ENCODE assay signal across 14 mouse cellular contexts in the genomic region with DNA sequence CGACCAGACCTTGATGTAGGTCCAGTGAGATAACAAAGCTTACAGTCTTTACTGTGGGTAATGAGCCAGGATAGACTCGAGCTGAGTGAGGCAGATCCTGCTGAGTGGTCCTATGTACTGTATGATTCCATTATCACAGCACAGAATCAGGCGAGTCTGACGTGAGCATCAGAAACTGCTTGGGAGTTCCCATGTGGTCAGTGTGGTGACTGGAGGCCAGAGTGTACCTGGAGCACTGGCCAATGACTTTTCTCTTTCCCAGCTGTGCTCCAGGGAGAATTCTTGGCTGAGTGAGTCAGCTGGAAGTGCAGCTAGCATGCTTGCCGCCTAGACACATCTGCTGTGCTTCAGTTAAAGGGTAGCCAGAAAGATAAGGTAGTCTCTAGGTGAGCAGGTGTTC. TPM values are rescaled to one million over a fixed set of nuclear protein-coding genes. Genes with fewer than 3 reads are reported as not detected.
DNase-seq lines count a peak whose midpoint lies in the region; ATAC-seq and TF ChIP-seq lines count a peak whose summit lies in the region.
"Had no signal": no experiment of that assay in that cellular context is flagged by ENCODE, and none has a peak within 500 bp of the region (broad histone marks: within the 10 kb centered on the region; RNA-seq: fewer than 3 reads in every experiment).

No protein-coding gene starts in this region.

- intact Hi-C loops in heart, adult 2 months (cut with DNase I), result loop anchor here (5.0 kb wide), 1 partner anchor 97 kb away; no protein-coding TSS in a partner anchor

- H3K79me2 ChIP-seq in heart, adult 2 months (replicated peaks; ENCODE audit: control insufficient read depth, insufficient read depth, low read length), result no peaks in the 10 kb centered on the region

- WGBS in heart, adult 2 months, result 24% methylated on average over 5 of the region's 5 CpGs
- 40% methylated on average over 5 of the region's 5 CpGs for WGBS in heart, embryonic 12.5 days
- 26% methylated on average over 5 of the region's 5 CpGs for WGBS in liver, embryonic 15.5 days (ENCODE audit: insufficient replicate concordance)
- 38% methylated on average over 5 of the region's 5 CpGs for WGBS in liver, embryonic 11.5 days
- 65% methylated on average over 5 of the region's 5 CpGs for WGBS in midbrain, embryonic 13.5 days

- H3K9me3 ChIP-seq in heart, embryonic 12.5 days (replicated peaks), result no peaks in the 10 kb centered on the region
- H3K9me3 ChIP-seq in liver, embryonic 15.5 days (replicated peaks), result no peaks in the 10 kb centered on the region
- no peaks in the 10 kb centered on the region for H3K9me3 ChIP-seq in liver, embryonic 11.5 days (ENCODE audit: control insufficient read depth, low read length)
- no peaks in the 10 kb centered on the region for H3K9me3 ChIP-seq in midbrain, embryonic 13.5 days
- H3K9me3 ChIP-seq: forebrain, embryonic 12.5 days; heart, embryonic 15.5 days; hindbrain, embryonic 10.5 days; limb, embryonic 15.5 days had no signal

- no peak overlapping the region for H3K4me2 ChIP-seq in heart, embryonic 12.5 days
- H3K4me2 ChIP-seq in liver, embryonic 15.5 days, result no peak overlapping the region
- no peak overlapping the region for H3K4me2 ChIP-seq in liver, embryonic 11.5 days
- H3K4me2 ChIP-seq in midbrain, embryonic 13.5 days (replicated peaks), result no peak overlapping the region
- H3K4me2 ChIP-seq: forebrain, embryonic 12.5 days; heart, embryonic 15.5 days; limb, embryonic 15.5 days; lung, embryonic 14.5 days had no signal

- no peaks in the 10 kb centered on the region for H3K27me3 ChIP-seq in heart, adult 2 months (ENCODE audit: control insufficient read depth, insufficient read depth, low read length)
- no peaks in the 10 kb centered on the region for H3K27me3 ChIP-seq in heart, embryonic 12.5 days (replicated peaks)
- H3K27me3 ChIP-seq in liver, embryonic 15.5 days, result no peaks in the 10 kb centered on the region
- H3K27me3 ChIP-seq in liver, embryonic 11.5 days (replicated peaks; ENCODE audit: control insufficient read depth, insufficient read depth, low read length), result no peaks in the 10 kb centered on the region
- H3K27me3 ChIP-seq in midbrain, embryonic 13.5 days, result no peaks in the 10 kb centered on the region
- H3K27me3 ChIP-seq: forebrain, embryonic 12.5 days; heart, embryonic 15.5 days; limb, embryonic 15.5 days had no signal

- no peak for TF ChIP-seq EP300 in heart, adult 2 months (IDR thresholded peaks at IDR 0.05; ENCODE audit: insufficient read depth, low read depth, low read length)

- TF ChIP-seq POLR2A in heart, adult 2 months (IDR thresholded peaks at IDR 0.05; ENCODE audit: insufficient read depth, low read depth, low read length), result no peak

- ATAC-seq in heart, embryonic 12.5 days (ENCODE audit: insufficient number of reproducible peaks, low FRiP score), result no peak
- ATAC-seq in liver, embryonic 15.5 days (ENCODE audit: insufficient read depth), result no peak
- ATAC-seq in liver, embryonic 11.5 days (replicated peaks; ENCODE audit: low FRiP score), result no peak
- no peak for ATAC-seq in midbrain, embryonic 13.5 days

- H3K36me3 ChIP-seq in heart, adult 2 months (ENCODE audit: control insufficient read depth, insufficient read depth, low read length), result peaks cover 17% of the 10 kb centered on the region
- H3K36me3 ChIP-seq in heart, embryonic 12.5 days, result no peaks in the 10 kb centered on the region
- no peaks in the 10 kb centered on the region for H3K36me3 ChIP-seq in liver, embryonic 15.5 days (replicated peaks)
- H3K36me3 ChIP-seq in liver, embryonic 11.5 days (ENCODE audit: control insufficient read depth, insufficient read depth, low read length), result no peaks in the 10 kb centered on the region
- no peaks in the 10 kb centered on the region for H3K36me3 ChIP-seq in midbrain, embryonic 13.5 days
- H3K36me3 ChIP-seq: forebrain, embryonic 12.5 days; heart, embryonic 15.5 days; hindbrain, embryonic 10.5 days; limb, embryonic 15.5 days had no signal

- peak overlapping the region; percentile 48 for H3K27ac ChIP-seq in heart, adult 2 months
- no peak overlapping the region for H3K27ac ChIP-seq in heart, embryonic 12.5 days (ENCODE audit: poor library complexity, severe bottlenecking)
- no peak overlapping the region for H3K27ac ChIP-seq in liver, embryonic 15.5 days (replicated peaks)
- no peak overlapping the region for H3K27ac ChIP-seq in liver, embryonic 11.5 days (ENCODE audit: low read depth, low read length)
- peak overlapping the region; percentile 75 for H3K27ac ChIP-seq in brown adipose tissue, adult 24 weeks (replicated peaks; ENCODE audit: low read depth, low read length)
- H3K27ac ChIP-seq in midbrain, embryonic 13.5 days, result no peak overlapping the region
- H3K27ac ChIP-seq: forebrain, embryonic 12.5 days; heart, embryonic 15.5 days; hindbrain, embryonic 10.5 days; limb, embryonic 15.5 days had no signal

- H3K9ac ChIP-seq in heart, adult 2 months (ENCODE audit: low read depth, low read length), result peak overlapping the region; percentile 49
- H3K9ac ChIP-seq in heart, embryonic 12.5 days, result no peak overlapping the region
- H3K9ac ChIP-seq in liver, embryonic 15.5 days, result no peak overlapping the region
- H3K9ac ChIP-seq in liver, embryonic 11.5 days (ENCODE audit: low read depth, low read length), result no peak overlapping the region
- H3K9ac ChIP-seq in midbrain, embryonic 13.5 days (replicated peaks), result no peak overlapping the region
- H3K9ac ChIP-seq: forebrain, embryonic 12.5 days; heart, embryonic 15.5 days; limb, embryonic 15.5 days; lung, embryonic 14.5 days had no signal

- H3K4me3 ChIP-seq in heart, adult 2 months, result peak overlapping the region; percentile 28
- no peak overlapping the region for H3K4me3 ChIP-seq in heart, embryonic 12.5 days
- peak overlapping the region; percentile 30; the same call in 1 of the 2 replicates for H3K4me3 ChIP-seq in liver, embryonic 15.5 days (replicated peaks)
- H3K4me3 ChIP-seq in liver, embryonic 11.5 days (ENCODE audit: low read depth, low read length), result no peak overlapping the region
- peak overlapping the region; percentile 67 for H3K4me3 ChIP-seq in brown adipose tissue, adult 24 weeks (ENCODE audit: insufficient read depth, low read depth, low read length)
- H3K4me3 ChIP-seq in midbrain, embryonic 13.5 days (replicated peaks), result no peak overlapping the region
- H3K4me3 ChIP-seq: forebrain, embryonic 12.5 days; heart, embryonic 15.5 days; hindbrain, embryonic 10.5 days; limb, embryonic 15.5 days had no signal

- TF ChIP-seq CTCF in heart, adult 2 months (IDR thresholded peaks at IDR 0.05), result no peak

- H3K4me1 ChIP-seq in heart, adult 2 months (ENCODE audit: control insufficient read depth, insufficient read depth, low read length), result peaks cover 17% of the 10 kb centered on the region
- peaks cover 9% of the 10 kb centered on the region for H3K4me1 ChIP-seq in heart, embryonic 12.5 days (replicated peaks)
- peaks cover 25% of the 10 kb centered on the region for H3K4me1 ChIP-seq in liver, embryonic 15.5 days (replicated peaks)
- H3K4me1 ChIP-seq in liver, embryonic 11.5 days (replicated peaks; ENCODE audit: control insufficient read depth, insufficient read depth, low read length), result peaks cover 13% of the 10 kb centered on the region
- H3K4me1 ChIP-seq in brown adipose tissue, adult 24 weeks (ENCODE audit: control insufficient read depth, insufficient read depth, insufficient read length, low read length), result peaks cover 26% of the 10 kb centered on the region; the same call in 1 of the 2 replicates
- peaks cover 7% of the 10 kb centered on the region for H3K4me1 ChIP-seq in midbrain, embryonic 13.5 days (replicated peaks)

- peak in 1 of 2 experiments; percentile 34 for DNase-seq in heart, adult 2 months
- no peak for DNase-seq in liver, embryonic 11.5 days (ENCODE audit: low spot score)
- peak; percentile 57 for DNase-seq in yolk sac, embryonic 10.5 days (ENCODE audit: low spot score)
- DNase-seq: cerebellum, adult 9-10 months; lung, embryonic 14.5 days; thymus, postnatal 4 days had no signal

RNA-seq across cellular contexts. Expression of a gene that starts 1.6 kb away (rescaled TPM):
- 10 to 100 TPM in 1 of 2 experiments, 1 to 10 TPM in 1; 7.4 to 14.4 TPM for total RNA-seq in heart, adult 2 months (2021)
- 6.9 and 8.2 TPM in 2 replicates for polyA plus RNA-seq in heart, adult 2 months (2012; rRNA removed)
- 1.2 and 1.5 TPM in 2 replicates for polyA plus RNA-seq in heart, embryonic 12.5 days (2016; fragmentation: Nextera tagmentation; extraction: Ambion mirVana)
- polyA plus RNA-seq in liver, embryonic 15.5 days (2015; fragmentation: Nextera tagmentation; extraction: Ambion mirVana), result 9.2 and 9.6 TPM in 2 replicates
- polyA plus RNA-seq in liver, embryonic 11.5 days (2014; fragmentation: Nextera tagmentation; extraction: Ambion mirVana), result 0.44 and 1.6 TPM in 2 replicates
- 2.9 and 8.1 TPM in 2 replicates for polyA plus RNA-seq in brown adipose tissue, adult 24 weeks (2012; ENCODE audit: insufficient read depth, insufficient read length, missing spikeins)
- polyA plus RNA-seq in midbrain, embryonic 13.5 days (2015; fragmentation: Nextera tagmentation; extraction: Ambion mirVana), result 0.15 and 0.36 TPM in 2 replicates

RNA-seq across cellular contexts. Expression of a gene that starts 14.3 kb away (rescaled TPM):
- total RNA-seq in heart, adult 2 months (2021), result 1 to 10 TPM; 4.2 to 4.5 TPM
- 3.8 and 6.6 TPM in 2 replicates for polyA plus RNA-seq in heart, adult 2 months (2012; rRNA removed)
- 5.3 and 6.4 TPM in 2 replicates for polyA plus RNA-seq in heart, embryonic 12.5 days (2016; fragmentation: Nextera tagmentation; extraction: Ambion mirVana)
- 9.6 and 10.6 TPM in 2 replicates for polyA plus RNA-seq in liver, embryonic 15.5 days (2015; fragmentation: Nextera tagmentation; extraction: Ambion mirVana)
- 8.7 and 12.9 TPM in 2 replicates for polyA plus RNA-seq in liver, embryonic 11.5 days (2014; fragmentation: Nextera tagmentation; extraction: Ambion mirVana)
- polyA plus RNA-seq in brown adipose tissue, adult 24 weeks (2012; ENCODE audit: insufficient read depth, insufficient read length, missing spikeins), result 5.0 and 6.6 TPM in 2 replicates
- polyA plus RNA-seq in midbrain, embryonic 13.5 days (2015; fragmentation: Nextera tagmentation; extraction: Ambion mirVana), result 7.6 and 8.5 TPM in 2 replicates

RNA-seq across cellular contexts. Expression of a gene that starts 39.6 kb away (rescaled TPM):
- total RNA-seq in heart, adult 2 months (2021), result 10 to 100 TPM; 12.7 to 13.4 TPM
- 11.5 and 17.2 TPM in 2 replicates for polyA plus RNA-seq in heart, adult 2 months (2012; rRNA removed)
- polyA plus RNA-seq in heart, embryonic 12.5 days (2016; fragmentation: Nextera tagmentation; extraction: Ambion mirVana), result 10.0 and 11.3 TPM in 2 replicates
- polyA plus RNA-seq in liver, embryonic 15.5 days (2015; fragmentation: Nextera tagmentation; extraction: Ambion mirVana), result 2.6 and 3.6 TPM in 2 replicates
- 5.9 and 7.4 TPM in 2 replicates for polyA plus RNA-seq in liver, embryonic 11.5 days (2014; fragmentation: Nextera tagmentation; extraction: Ambion mirVana)
- polyA plus RNA-seq in brown adipose tissue, adult 24 weeks (2012; ENCODE audit: insufficient read depth, insufficient read length, missing spikeins), result 16.9 and 22.9 TPM in 2 replicates
- polyA plus RNA-seq in midbrain, embryonic 13.5 days (2015; fragmentation: Nextera tagmentation; extraction: Ambion mirVana), result 29.0 and 32.9 TPM in 2 replicates

Comparison
In these comparisons a context has a peak if more than half of its experiments do, and no peak if none do; other contexts are left out.
1. H3K27ac ChIP-seq: peak in heart, adult 2 months (single experiment) and brown adipose tissue, adult 24 weeks (single experiment); none in heart, embryonic 12.5 days (single experiment), liver, embryonic 15.5 days (single experiment), liver, embryonic 11.5 days (single experiment) and midbrain, embryonic 13.5 days (single experiment).
2. H3K4me3 ChIP-seq: peak in heart, adult 2 months (single experiment), liver, embryonic 15.5 days (single experiment) and brown adipose tissue, adult 24 weeks (single experiment); none in heart, embryonic 12.5 days (single experiment), liver, embryonic 11.5 days (single experiment) and midbrain, embryonic 13.5 days (single experiment).